Mouse (Mus musculus): ENCODE measurements at regions not wholly inside any gene's neighbourhood (a gene's known extent, or its start where the extent isn't known, plus 50 kb on each side); places are given as distances from the start of the nearest gene placed in this dataset.
"Not testable (repeated sequence)": the region's sequence is repeated elsewhere in the genome, so short reads cannot be mapped to it uniquely, and the experiment has no call there.

- 89% methylated on average over 3 of the region's 3 CpGs for WGBS
- Histone ChIP-seq H3K9me3 (no peaks in the 10 kb centered on the region), H3K36me3 (replicated peaks) (no peaks in the 10 kb centered on the region), H3K9ac (no peak overlapping the region), H3K4me2 (no peak overlapping the region), H3K27me3 (replicated peaks) (no peaks in the 10 kb centered on the region), H3K4me3 (no peak overlapping the region), H3K4me1 (no peaks in the 10 kb centered on the region), H3K27ac (no peak overlapping the region)
- no peak for ATAC-seq (replicated peaks)
Measured at GRCm38 (mm10) chr13:42000966-42001365, 50.9 kb upstream of the Hivep1 start.

- WGBS: 42% methylated on average over 9 of the region's 9 CpGs
- Histone ChIP-seq H3K4me2 (no peak overlapping the region), H3K9ac (no peak overlapping the region), H3K27ac (no peak overlapping the region), H3K36me3 (replicated peaks) (no peaks in the 10 kb centered on the region), H3K27me3 (replicated peaks) (no peaks in the 10 kb centered on the region), H3K9me3 (no peaks in the 10 kb centered on the region), H3K4me1 (no peaks in the 10 kb centered on the region), H3K4me3 (no peak overlapping the region)
- ATAC-seq (replicated peaks): no peak; the same call in 1 of the 2 replicates
Measured at GRCm38 (mm10) chr13:41997883-41998282, 53.9 kb upstream of the Hivep1 start.

DNA sequence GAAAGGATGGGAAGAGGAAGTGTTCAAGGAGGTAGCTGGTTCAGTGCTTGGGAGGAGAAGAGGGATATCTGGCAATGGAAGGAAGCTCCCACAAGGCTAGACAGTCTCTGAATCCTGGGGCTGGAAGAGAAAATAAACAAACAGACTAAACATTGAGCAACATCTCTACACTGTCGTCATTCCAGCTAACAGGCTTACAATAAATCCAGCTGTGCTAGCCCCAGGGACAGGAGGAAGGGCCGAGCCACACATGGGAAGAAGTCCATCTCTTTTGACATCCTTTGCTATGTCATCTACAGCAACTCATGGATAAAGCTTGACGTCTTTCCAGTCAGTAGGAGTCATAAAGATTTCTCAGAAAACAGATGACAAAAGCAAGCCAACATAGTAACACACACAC, 57.7 kb upstream of the Hivep1 start:
- Histone ChIP-seq H3K36me3 (replicated peaks) (no peaks in the 10 kb centered on the region), H3K4me1 (no peaks in the 10 kb centered on the region), H3K9ac (no peak overlapping the region), H3K27me3 (replicated peaks) (no peaks in the 10 kb centered on the region), H3K9me3 (no peaks in the 10 kb centered on the region), H3K4me3 (no peak overlapping the region), H3K27ac (no peak overlapping the region), H3K4me2 (no peak overlapping the region)
- WGBS: 74% methylated on average over 3 of the region's 3 CpGs
- ATAC-seq (replicated peaks): no peak

GRCm38 (mm10) chr13:41975918-41976317, 75.9 kb upstream of the Hivep1 start:
- Histone ChIP-seq H3K27me3 (replicated peaks) (no peaks in the 10 kb centered on the region), H3K4me2 (no peak overlapping the region), H3K9ac (no peak overlapping the region), H3K9me3 (no peaks in the 10 kb centered on the region), H3K4me1 (no peaks in the 10 kb centered on the region), H3K27ac (no peak overlapping the region), H3K36me3 (replicated peaks) (no peaks in the 10 kb centered on the region), H3K4me3 (no peak overlapping the region)
- 80% methylated on average over 3 of the region's 3 CpGs for WGBS
- ATAC-seq (replicated peaks): no peak

- ATAC-seq (replicated peaks): no peak
- Histone ChIP-seq H3K4me2 (no peak overlapping the region), H3K4me1 (no peaks in the 10 kb centered on the region), H3K9me3 (no peaks in the 10 kb centered on the region), H3K27me3 (replicated peaks) (no peaks in the 10 kb centered on the region), H3K9ac (no peak overlapping the region), H3K4me3 (no peak overlapping the region), H3K27ac (no peak overlapping the region), H3K36me3 (replicated peaks) (no peaks in the 10 kb centered on the region)
- 82% methylated on average over 3 of the region's 3 CpGs for WGBS
Measured at GRCm38 (mm10) chr13:41962915-41963314, 88.9 kb upstream of the Hivep1 start.

DNA sequence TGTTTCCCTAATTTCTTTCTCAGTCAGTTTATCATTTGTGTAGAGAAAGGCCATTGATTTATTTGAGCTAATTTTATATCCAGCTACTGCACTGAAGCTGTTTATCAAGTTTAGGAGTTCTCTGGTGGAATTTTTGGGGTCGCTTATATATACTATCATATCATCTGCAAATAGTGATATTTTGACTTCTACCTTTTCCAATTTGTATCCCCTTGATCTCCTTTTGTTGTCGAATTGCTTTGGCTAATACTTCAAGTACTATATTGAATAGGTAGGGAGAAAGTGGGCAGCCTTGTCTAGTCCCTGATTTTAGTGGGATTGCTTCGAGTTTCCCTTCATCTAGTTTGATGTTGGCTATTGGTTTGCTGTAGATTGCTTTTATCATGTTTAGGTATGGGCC, 90.9 kb upstream of the Hivep1 start:
- H3K4me2 ChIP-seq; H3K27ac ChIP-seq; ATAC-seq (replicated peaks); H3K9ac ChIP-seq; H3K36me3 ChIP-seq (replicated peaks); H3K9me3 ChIP-seq; H3K4me3 ChIP-seq; H3K27me3 ChIP-seq (replicated peaks); H3K4me1 ChIP-seq: not testable (repeated sequence)
- WGBS: 89% methylated on average over 3 of the region's 3 CpGs

DNA sequence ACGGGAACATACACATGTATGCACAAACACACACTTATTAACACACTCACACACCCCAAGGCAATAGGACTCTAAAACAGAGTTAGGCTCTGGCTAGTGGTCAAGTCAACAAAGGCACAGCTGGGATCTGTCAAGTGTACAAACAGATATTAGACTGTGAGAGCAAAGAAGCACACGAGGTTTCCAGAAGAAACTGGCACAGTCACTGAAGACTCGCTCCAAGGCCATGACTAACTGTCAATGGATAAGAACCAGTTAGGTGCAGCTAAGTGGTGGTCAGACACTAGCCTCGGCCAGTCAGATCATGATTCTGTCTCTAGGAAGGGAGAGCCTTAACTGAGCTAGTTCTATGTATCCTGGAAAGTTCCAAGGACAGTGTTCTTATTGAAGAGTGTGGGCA, 93.9 kb upstream of the Hivep1 start:
- WGBS: 84% methylated on average over 4 of the region's 4 CpGs
- Histone ChIP-seq H3K4me1 (no peaks in the 10 kb centered on the region), H3K4me2 (no peak overlapping the region), H3K27me3 (replicated peaks) (no peaks in the 10 kb centered on the region), H3K27ac (no peak overlapping the region), H3K9me3 (no peaks in the 10 kb centered on the region), H3K36me3 (replicated peaks) (no peaks in the 10 kb centered on the region), H3K4me3 (no peak overlapping the region), H3K9ac (no peak overlapping the region)
- ATAC-seq (replicated peaks): no peak

- Histone ChIP-seq H3K9ac (no peak overlapping the region), H3K27ac (no peak overlapping the region), H3K9me3 (no peaks in the 10 kb centered on the region), H3K27me3 (replicated peaks) (no peaks in the 10 kb centered on the region), H3K4me1 (no peaks in the 10 kb centered on the region), H3K4me3 (no peak overlapping the region), H3K36me3 (replicated peaks) (no peaks in the 10 kb centered on the region), H3K4me2 (no peak overlapping the region)
- ATAC-seq (replicated peaks): no peak
- WGBS: 92% methylated on average over 4 of the region's 4 CpGs
Measured at GRCm38 (mm10) chr13:41955884-41956283, 95.9 kb upstream of the Hivep1 start.

DNA sequence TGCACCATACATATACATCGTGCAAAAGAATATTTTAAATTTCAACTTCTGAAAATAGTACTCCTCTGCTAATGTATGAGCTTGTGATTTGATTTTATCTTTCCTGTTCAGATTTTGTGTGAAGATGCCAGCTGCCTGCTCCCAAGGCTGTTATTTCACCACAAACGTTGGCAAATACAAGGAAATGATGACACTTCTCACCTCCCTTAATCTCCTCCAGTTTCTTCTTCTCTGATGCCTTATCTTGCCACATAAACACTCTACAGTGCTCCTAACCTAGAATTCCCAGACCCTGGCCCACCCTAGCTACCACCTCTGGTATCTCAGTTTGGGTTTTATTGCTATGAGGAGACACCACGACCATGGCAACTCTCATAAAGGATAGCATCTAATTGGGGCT, 96.6 kb upstream of the Hivep1 start:
- no peak overlapping the region for H3K9ac ChIP-seq
- no peaks in the 10 kb centered on the region for H3K9me3 ChIP-seq
- no peaks in the 10 kb centered on the region for H3K36me3 ChIP-seq (replicated peaks)
- no peaks in the 10 kb centered on the region for H3K4me1 ChIP-seq
- H3K4me3 ChIP-seq: no peak overlapping the region
- ATAC-seq (replicated peaks): no peak
- no peaks in the 10 kb centered on the region for H3K27me3 ChIP-seq (replicated peaks)
- WGBS: 84% methylated on average over 3 of the region's 3 CpGs
- no peak overlapping the region for H3K4me2 ChIP-seq
- H3K27ac ChIP-seq: no peak overlapping the region

GRCm38 (mm10) chr13:41952453-41952852, 99.4 kb upstream of the Hivep1 start:
- H3K36me3 ChIP-seq (replicated peaks): no peaks in the 10 kb centered on the region
- H3K9me3 ChIP-seq: no peaks in the 10 kb centered on the region
- H3K9ac ChIP-seq: no peak overlapping the region
- no peaks in the 10 kb centered on the region for H3K4me1 ChIP-seq
- H3K27me3 ChIP-seq (replicated peaks): no peaks in the 10 kb centered on the region
- H3K27ac ChIP-seq: no peak overlapping the region
- WGBS: 57% methylated on average over 3 of the region's 3 CpGs
- H3K4me3 ChIP-seq: no peak overlapping the region
- H3K4me2 ChIP-seq: no peak overlapping the region
- no peak for ATAC-seq (replicated peaks)

GRCm38 (mm10) chr13:41948241-41948640, 100.8 kb upstream of the Adtrp start:
- WGBS: 86% methylated on average over 3 of the region's 3 CpGs
- no peak for ATAC-seq (replicated peaks)
- peaks cover 6% of the 10 kb centered on the region; the same call in 1 of the 2 replicates for H3K4me1 ChIP-seq
- H3K27ac ChIP-seq: no peak overlapping the region
- no peak overlapping the region for H3K4me2 ChIP-seq
- no peak overlapping the region for H3K4me3 ChIP-seq
- no peaks in the 10 kb centered on the region for H3K27me3 ChIP-seq (replicated peaks)
- H3K36me3 ChIP-seq (replicated peaks): no peaks in the 10 kb centered on the region
- no peak overlapping the region for H3K9ac ChIP-seq
- H3K9me3 ChIP-seq: no peaks in the 10 kb centered on the region

DNA sequence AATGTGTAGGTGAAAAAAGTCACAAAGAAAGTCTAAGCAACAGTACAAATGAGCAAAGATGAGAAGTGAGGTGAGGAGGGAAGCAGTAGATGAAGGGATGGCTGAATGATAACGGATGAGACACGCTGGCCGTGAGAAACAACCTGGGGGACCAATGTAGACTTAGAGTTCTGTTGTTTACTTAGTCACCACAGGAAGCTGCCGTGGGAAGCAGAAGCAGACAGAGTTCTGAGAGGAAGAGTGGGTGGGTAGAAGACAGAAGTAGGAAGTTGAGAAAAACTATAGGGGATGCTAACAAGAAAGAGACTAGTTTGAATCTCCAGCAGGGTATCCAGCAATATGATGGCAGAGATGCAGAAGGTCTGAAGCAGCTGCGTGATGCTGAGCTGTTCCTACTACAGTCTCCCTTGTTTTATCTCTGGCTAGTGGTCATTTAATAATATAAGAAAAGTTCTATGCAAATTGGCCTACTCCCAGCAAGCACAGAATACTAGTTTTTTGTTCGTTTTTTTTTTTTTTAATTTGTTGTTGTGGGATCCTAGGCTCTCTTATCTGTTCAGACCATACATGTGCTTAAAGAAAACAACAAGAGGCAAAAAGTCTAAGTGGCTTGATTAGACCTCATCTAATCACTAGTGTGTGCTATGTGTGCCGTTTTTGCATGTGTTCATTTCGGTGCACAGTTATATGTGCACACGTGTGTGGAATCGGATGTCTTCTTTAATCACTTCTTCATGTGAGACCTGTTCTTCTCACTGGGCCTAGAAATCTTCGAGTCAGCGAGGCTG, 85.0 kb upstream of the Adtrp start:
- 90% methylated on average over 12 of the region's 12 CpGs for WGBS
- Histone ChIP-seq H3K27me3 (replicated peaks) (no peaks in the 10 kb centered on the region), H3K4me2 (no peak overlapping the region), H3K4me3 (no peak overlapping the region), H3K9ac (no peak overlapping the region), H3K27ac (no peak overlapping the region), H3K36me3 (replicated peaks) (no peaks in the 10 kb centered on the region), H3K9me3 (no peaks in the 10 kb centered on the region), H3K4me1 (no peaks in the 10 kb centered on the region)
- ATAC-seq (replicated peaks): no peak

DNA sequence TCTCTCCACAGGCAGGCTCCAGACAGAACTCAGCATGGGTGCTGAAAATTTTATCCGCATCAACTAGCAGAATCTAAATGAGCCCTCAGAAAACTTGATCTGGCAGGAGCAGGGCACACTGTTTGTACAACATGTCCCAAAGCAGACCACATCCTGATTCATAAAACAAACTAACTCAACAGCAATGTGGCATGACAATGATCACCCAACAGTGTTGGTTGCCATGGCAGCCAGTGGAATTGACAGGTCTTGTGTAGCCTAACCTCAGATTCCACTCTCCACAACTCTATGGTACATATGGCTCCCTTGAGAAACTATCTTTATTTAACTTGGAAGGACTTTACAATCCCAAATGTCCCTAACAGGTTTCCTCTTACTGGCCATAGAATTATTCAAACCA, 82.3 kb upstream of the Adtrp start:
- WGBS: 67% methylated on average over 1 of the region's 1 CpGs
- Histone ChIP-seq H3K27me3 (replicated peaks) (no peaks in the 10 kb centered on the region), H3K9ac (no peak overlapping the region), H3K4me3 (no peak overlapping the region), H3K4me2 (no peak overlapping the region), H3K9me3 (no peaks in the 10 kb centered on the region), H3K27ac (no peak overlapping the region), H3K36me3 (replicated peaks) (no peaks in the 10 kb centered on the region), H3K4me1 (no peaks in the 10 kb centered on the region)
- no peak for ATAC-seq (replicated peaks)
